Mouse (Mus musculus): Measurements from ENCODE around the gene C2cd4b. TPM values are rescaled to one million over a fixed set of nuclear protein-coding genes. Genes with fewer than 3 reads are reported as not detected.

Gene C2cd4b
- polyA plus RNA-seq, 1 experiment: not detected

- 69% methylated on average over 4 of the region's 4 CpGs for WGBS
- no peak for TF ChIP-seq POLR2A (IDR thresholded peaks at IDR 0.05; ENCODE audit: borderline replicate concordance, control insufficient read depth, low read depth, low read length)
- TF ChIP-seq CTCF (IDR thresholded peaks at IDR 0.05; ENCODE audit: control insufficient read depth, insufficient read depth, low read length): no peak
- Histone ChIP-seq H3K4me3 (replicated peaks; ENCODE audit: control insufficient read depth, low read depth, low read length) (no peak overlapping the region), H3K27ac (ENCODE audit: control insufficient read depth, insufficient read depth, low read depth, low read length, poor library complexity) (no peak overlapping the region), H3K4me1 (ENCODE audit: control insufficient read depth, insufficient read depth, low read length) (no peaks in the 10 kb centered on the region)
These were observed 4.1 kb downstream of the C2cd4b start for GRCm38 (mm10) chr9:67763326-67763725.

GRCm38 (mm10) chr9:67766405-67766804 lies 7.2 kb downstream of the C2cd4b start:
- TF ChIP-seq CTCF (IDR thresholded peaks at IDR 0.05; ENCODE audit: control insufficient read depth, insufficient read depth, low read length) (no peak), POLR2A (IDR thresholded peaks at IDR 0.05; ENCODE audit: borderline replicate concordance, control insufficient read depth, low read depth, low read length) (no peak)
- Histone ChIP-seq H3K4me3 (replicated peaks; ENCODE audit: control insufficient read depth, low read depth, low read length) (no peak overlapping the region), H3K4me1 (ENCODE audit: control insufficient read depth, insufficient read depth, low read length) (no peaks in the 10 kb centered on the region), H3K27ac (ENCODE audit: control insufficient read depth, insufficient read depth, low read depth, low read length, poor library complexity) (no peak overlapping the region)
- WGBS: 76% methylated on average over 4 of the region's 4 CpGs

GRCm38 (mm10) chr9:67766948-67767347 lies 7.7 kb downstream of the C2cd4b start:
- H3K27ac ChIP-seq (ENCODE audit: control insufficient read depth, insufficient read depth, low read depth, low read length, poor library complexity): no peak overlapping the region
- H3K4me3 ChIP-seq (replicated peaks; ENCODE audit: control insufficient read depth, low read depth, low read length): no peak overlapping the region
- TF ChIP-seq POLR2A (IDR thresholded peaks at IDR 0.05; ENCODE audit: borderline replicate concordance, control insufficient read depth, low read depth, low read length) (no peak), CTCF (IDR thresholded peaks at IDR 0.05; ENCODE audit: control insufficient read depth, insufficient read depth, low read length) (no peak)
- WGBS: 46% methylated on average over 3 of the region's 3 CpGs
- H3K4me1 ChIP-seq (ENCODE audit: control insufficient read depth, insufficient read depth, low read length): no peaks in the 10 kb centered on the region

GRCm38 (mm10) chr9:67768843-67769242 lies 9.6 kb downstream of the C2cd4b start:
- peaks cover under 1% of the 10 kb centered on the region; the same call in 1 of the 2 replicates for H3K4me1 ChIP-seq (ENCODE audit: control insufficient read depth, insufficient read depth, low read length)
- WGBS: 76% methylated on average over 4 of the region's 4 CpGs
- TF ChIP-seq POLR2A (IDR thresholded peaks at IDR 0.05; ENCODE audit: borderline replicate concordance, control insufficient read depth, low read depth, low read length): no peak
- no peak for TF ChIP-seq CTCF (IDR thresholded peaks at IDR 0.05; ENCODE audit: control insufficient read depth, insufficient read depth, low read length)
- no peak overlapping the region for H3K27ac ChIP-seq (ENCODE audit: control insufficient read depth, insufficient read depth, low read depth, low read length, poor library complexity)
- no peak overlapping the region for H3K4me3 ChIP-seq (replicated peaks; ENCODE audit: control insufficient read depth, low read depth, low read length)

GRCm38 (mm10) chr9:67769401-67769800 lies 10.2 kb downstream of the C2cd4b start:
- Histone ChIP-seq H3K4me3 (replicated peaks; ENCODE audit: control insufficient read depth, low read depth, low read length) (no peak overlapping the region), H3K27ac (ENCODE audit: control insufficient read depth, insufficient read depth, low read depth, low read length, poor library complexity) (no peak overlapping the region), H3K4me1 (ENCODE audit: control insufficient read depth, insufficient read depth, low read length) (peaks cover 1% of the 10 kb centered on the region; the same call in 1 of the 2 replicates)
- 58% methylated on average over 1 of the region's 1 CpGs for WGBS
- TF ChIP-seq CTCF (IDR thresholded peaks at IDR 0.05; ENCODE audit: control insufficient read depth, insufficient read depth, low read length): no peak
- TF ChIP-seq POLR2A (IDR thresholded peaks at IDR 0.05; ENCODE audit: borderline replicate concordance, control insufficient read depth, low read depth, low read length): no peak

GRCm38 (mm10) chr9:67771293-67771692 lies 12.1 kb downstream of the C2cd4b start:
- WGBS: 46% methylated on average over 7 of the region's 7 CpGs

GRCm38 (mm10) chr9:67774201-67774600 lies 15.0 kb downstream of the C2cd4b start:
- WGBS: 17% methylated on average over 6 of the region's 6 CpGs

More at GRCm38 (mm10) chr9:67771293-67771692, 12.1 kb downstream of the C2cd4b start:
- TF ChIP-seq CTCF (IDR thresholded peaks at IDR 0.05; ENCODE audit: control insufficient read depth, insufficient read depth, low read length) (no peak), POLR2A (IDR thresholded peaks at IDR 0.05; ENCODE audit: borderline replicate concordance, control insufficient read depth, low read depth, low read length) (no peak)
- H3K27ac ChIP-seq (ENCODE audit: control insufficient read depth, insufficient read depth, low read depth, low read length, poor library complexity): no peak overlapping the region
- peaks cover 1% of the 10 kb centered on the region; the same call in 1 of the 2 replicates for H3K4me1 ChIP-seq (ENCODE audit: control insufficient read depth, insufficient read depth, low read length)
- no peak overlapping the region for H3K4me3 ChIP-seq (replicated peaks; ENCODE audit: control insufficient read depth, low read depth, low read length)

GRCm38 (mm10) chr9:67778553-67778952 lies 19.3 kb downstream of the C2cd4b start:
- H3K4me1 ChIP-seq (ENCODE audit: control insufficient read depth, insufficient read depth, low read length): peaks cover 1% of the 10 kb centered on the region; the same call in 1 of the 2 replicates
- TF ChIP-seq POLR2A (IDR thresholded peaks at IDR 0.05; ENCODE audit: borderline replicate concordance, control insufficient read depth, low read depth, low read length) (no peak), CTCF (IDR thresholded peaks at IDR 0.05; ENCODE audit: control insufficient read depth, insufficient read depth, low read length) (no peak)
- 26% methylated on average over 8 of the region's 8 CpGs for WGBS
- H3K27ac ChIP-seq (ENCODE audit: control insufficient read depth, insufficient read depth, low read depth, low read length, poor library complexity): no peak overlapping the region
- no peak overlapping the region for H3K4me3 ChIP-seq (replicated peaks; ENCODE audit: control insufficient read depth, low read depth, low read length)

More at GRCm38 (mm10) chr9:67774201-67774600, 15.0 kb downstream of the C2cd4b start:
- no peak overlapping the region for H3K27ac ChIP-seq (ENCODE audit: control insufficient read depth, insufficient read depth, low read depth, low read length, poor library complexity)
- TF ChIP-seq POLR2A (IDR thresholded peaks at IDR 0.05; ENCODE audit: borderline replicate concordance, control insufficient read depth, low read depth, low read length) (no peak), CTCF (IDR thresholded peaks at IDR 0.05; ENCODE audit: control insufficient read depth, insufficient read depth, low read length) (no peak)
- peak overlapping the region; percentile 18 for H3K4me3 ChIP-seq (replicated peaks; ENCODE audit: control insufficient read depth, low read depth, low read length)
- peaks cover 1% of the 10 kb centered on the region; the same call in 1 of the 2 replicates for H3K4me1 ChIP-seq (ENCODE audit: control insufficient read depth, insufficient read depth, low read length)

GRCm38 (mm10) chr9:67782786-67783185 lies 23.5 kb downstream of the C2cd4b start:
- 74% methylated on average over 6 of the region's 6 CpGs for WGBS
- no peak for TF ChIP-seq POLR2A (IDR thresholded peaks at IDR 0.05; ENCODE audit: borderline replicate concordance, control insufficient read depth, low read depth, low read length)
- TF ChIP-seq CTCF (IDR thresholded peaks at IDR 0.05; ENCODE audit: control insufficient read depth, insufficient read depth, low read length): no peak

More at GRCm38 (mm10) chr9:67782786-67783185, 23.5 kb downstream of the C2cd4b start:
- Histone ChIP-seq H3K4me3 (replicated peaks; ENCODE audit: control insufficient read depth, low read depth, low read length) (no peak overlapping the region), H3K27ac (ENCODE audit: control insufficient read depth, insufficient read depth, low read depth, low read length, poor library complexity) (no peak overlapping the region), H3K4me1 (ENCODE audit: control insufficient read depth, insufficient read depth, low read length) (no peaks in the 10 kb centered on the region)

All from bone marrow, adult 2 months (tissue).